Mouse (Mus musculus): Measurements from ENCODE around the gene Chst13.

Chst13 gene

DNA sequence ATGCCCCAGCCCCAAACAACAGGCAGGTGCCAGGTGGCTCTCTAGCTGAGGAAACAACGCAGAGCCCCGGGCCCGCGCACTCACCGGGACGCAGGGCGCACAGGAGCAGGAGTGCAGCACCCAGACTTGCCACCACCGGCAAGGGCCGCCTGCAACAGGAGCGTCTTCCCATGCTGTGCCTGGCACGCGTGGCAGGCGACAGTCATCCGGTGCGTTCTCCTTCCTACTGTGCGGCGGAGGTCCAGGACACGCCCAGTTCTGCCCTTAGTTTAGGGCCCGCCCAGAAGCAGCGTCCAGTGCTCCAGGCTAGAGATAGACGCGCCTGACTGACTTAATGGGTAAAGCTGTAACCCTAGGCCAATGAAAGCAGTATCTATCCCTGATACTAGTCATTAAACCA is at the start of gene Chst13:
Gene Chst13 (minus strand): TSS at position 195 of the 400 bp plus-strand sequence.
- DNase-seq, result peak; percentile 90

DNA sequence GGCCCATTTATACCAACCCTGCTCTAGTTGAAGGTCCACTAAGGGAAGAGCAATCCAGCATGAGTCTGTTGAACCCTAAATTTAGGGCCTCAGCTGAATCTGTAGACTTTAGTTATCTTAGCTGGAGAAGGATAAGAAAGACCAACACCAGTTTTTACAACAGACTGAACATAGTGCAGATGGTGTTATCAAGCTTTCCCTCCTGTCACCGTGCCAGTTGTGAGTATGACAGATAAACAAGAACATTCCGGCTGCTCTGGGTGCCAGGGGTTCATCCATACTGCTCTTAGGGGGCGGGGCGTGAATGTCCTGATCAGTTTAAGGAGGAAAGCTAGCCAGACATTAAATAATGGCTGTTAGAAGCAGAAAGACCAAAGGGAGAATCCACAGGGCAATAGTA is 49.7 kb upstream of the Chst13 start:
- no peak for DNase-seq

DNA sequence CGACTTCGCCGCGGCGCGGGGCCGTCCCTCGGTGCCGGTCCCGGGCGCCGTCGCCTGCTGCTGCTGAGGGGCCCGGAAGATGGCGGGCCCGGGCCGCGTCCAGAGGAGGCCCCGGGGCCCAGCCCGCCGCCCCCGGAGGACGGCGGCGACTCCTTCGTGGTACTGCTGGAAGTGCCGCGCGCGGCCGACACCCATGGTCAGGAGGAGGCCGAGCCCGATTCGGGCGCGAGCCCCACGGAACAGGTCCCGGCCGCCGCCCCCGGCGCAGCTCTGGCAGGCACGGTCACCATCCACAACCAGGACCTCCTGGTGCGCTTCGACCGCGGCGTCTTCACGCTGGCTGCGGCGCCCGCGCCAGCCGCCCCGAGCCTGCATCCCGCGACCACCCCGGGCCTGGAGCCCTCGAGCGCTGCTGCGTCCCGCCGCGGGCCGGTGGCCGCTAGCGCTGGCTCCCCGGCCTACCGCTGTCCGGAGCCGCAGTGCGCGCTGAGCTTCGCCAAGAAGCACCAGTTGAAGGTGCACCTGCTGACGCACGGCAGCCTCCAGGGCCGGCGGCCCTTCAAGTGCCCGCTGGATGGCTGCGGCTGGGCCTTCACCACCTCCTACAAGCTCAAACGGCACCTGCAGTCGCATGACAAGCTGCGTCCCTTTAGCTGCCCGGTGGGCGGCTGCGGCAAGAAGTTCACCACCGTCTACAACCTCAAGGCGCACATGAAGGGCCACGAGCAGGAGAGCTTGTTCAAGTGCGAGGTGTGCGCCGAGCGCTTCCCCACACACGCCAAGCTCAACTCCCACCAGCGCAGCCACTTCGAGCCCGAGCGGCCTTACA is 45.0 kb upstream of the Chst13 start:
- DNase-seq, result no peak

DNA sequence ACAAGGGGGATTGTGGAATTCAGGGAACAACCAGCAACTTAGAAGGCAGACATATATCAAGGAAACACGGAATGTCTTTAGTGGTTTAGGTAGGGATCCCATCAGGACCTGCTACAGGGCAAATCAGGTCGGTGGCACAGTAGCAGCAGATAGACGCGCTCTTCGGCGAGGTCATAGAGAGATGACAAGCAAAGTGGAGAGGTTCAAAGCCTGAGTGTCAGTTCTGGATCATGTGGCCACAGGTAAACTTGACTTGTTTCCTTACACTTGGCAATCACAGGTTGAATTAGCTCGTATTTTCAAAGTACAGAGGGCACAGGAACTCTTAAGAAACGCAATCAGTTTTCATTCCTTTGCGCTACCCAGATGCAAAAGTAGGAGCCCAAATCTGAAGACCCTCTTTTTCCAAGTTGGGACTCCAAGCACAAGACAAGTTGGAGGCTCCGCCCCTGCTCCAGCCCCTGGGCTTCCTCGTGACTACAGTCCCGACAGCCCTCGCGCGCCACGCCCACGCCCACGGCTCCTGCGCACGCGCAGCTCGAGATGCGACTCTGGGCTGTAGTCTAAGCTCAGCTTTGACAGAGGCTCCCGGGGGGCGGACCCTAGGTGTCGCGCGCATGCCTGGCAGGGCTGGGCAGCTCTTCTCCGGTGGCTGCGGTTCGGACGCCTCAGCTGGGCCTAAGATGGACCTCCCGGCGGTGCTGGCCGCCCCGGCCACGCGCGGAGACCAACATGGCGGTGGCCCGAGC is 44.2 kb upstream of the Chst13 start, which contains the start of gene Zxdc:
Gene Zxdc (plus strand): TSS at position 517 of the 749 bp plus-strand sequence.
- DNase-seq, result peak; percentile 100

DNA sequence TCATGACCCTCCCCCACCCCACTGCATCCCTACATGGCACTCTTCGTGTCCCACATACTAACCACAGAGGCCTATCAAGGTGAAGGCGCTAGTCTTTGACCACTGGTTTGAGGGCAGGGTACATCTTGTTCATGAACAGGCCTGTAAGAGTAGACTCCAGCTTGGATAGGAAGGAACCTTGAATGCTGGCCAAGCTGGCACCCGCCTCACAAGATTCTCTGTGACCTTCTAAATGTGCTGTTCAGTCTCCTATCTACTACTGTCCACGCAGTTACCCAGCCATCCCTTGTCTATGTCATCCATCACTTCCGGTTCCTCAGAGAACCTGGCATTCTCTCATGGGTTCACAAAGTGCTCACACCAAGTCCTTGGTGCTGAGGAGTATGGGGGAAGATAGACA is 38.3 kb upstream of the Chst13 start:
- DNase-seq, result no peak

DNA sequence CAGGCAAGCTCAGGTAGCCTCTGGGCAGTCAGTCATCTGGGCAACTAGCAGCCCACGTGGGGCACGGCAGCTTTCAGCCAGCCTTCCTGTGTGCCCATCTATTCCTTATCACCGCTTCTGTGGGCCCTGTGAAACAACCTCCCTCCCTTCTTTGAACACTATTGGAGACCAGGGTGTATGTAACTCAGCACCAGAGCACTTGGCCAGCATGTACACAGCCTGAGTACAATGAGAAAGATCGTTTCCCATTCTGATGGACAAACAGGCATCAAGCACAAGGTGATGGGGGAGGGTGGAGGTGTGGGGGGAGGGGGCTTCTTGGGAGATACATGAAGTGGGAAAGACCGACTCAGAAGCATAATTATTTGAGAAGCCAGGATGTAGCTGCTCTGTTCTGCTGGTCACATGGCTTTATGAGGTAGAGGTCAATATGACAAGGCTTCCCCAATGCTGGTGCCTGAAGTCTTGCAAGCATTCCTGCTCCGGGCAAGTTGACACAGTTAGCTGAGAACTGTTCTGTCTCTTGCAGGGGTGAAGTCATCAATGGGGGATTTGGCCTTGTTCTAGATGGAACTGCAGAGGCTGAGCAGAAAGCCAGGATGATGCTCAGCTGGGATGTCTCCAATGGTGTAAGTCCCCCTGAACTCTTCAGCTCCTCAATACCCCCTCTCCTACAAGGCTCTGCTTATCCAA is 36.1 kb upstream of the Chst13 start:
- DNase-seq, result peak; percentile 91

DNA sequence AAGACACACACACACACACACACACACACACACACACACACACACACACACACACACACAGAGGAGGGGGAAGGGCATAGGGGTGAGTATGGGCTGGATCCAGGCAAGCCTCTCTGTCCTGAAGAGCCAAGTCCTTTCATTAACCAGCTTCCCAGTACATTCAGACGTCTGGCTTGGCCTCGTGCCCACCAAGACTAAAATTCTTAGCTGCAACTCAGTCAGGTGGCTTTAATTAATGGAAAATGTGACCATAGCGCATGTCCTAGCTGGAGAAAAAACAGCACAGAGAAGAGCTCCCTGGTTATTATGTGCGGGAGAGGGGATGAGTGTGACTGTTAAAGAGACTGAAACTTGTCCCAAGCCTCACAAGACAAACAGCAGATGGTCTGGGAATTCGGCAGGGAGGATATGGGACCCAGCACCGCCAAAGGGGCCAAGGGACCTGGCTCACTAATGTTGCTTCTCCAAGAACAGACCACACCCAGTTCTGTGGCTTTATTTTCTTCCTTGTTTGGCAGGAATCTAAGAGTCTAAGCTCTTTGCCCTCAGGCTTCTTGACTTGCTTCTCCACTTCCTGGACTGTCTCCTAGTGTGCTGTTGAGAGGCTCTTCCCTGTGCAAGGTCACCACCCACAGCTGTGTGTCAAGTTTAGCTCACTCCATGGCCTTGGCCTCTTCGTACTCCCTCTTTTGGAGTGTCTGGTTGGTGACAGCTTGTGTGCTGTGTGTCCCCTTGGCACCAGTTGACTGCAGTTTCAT is 35.2 kb upstream of the Chst13 start:
- peak; percentile 98 for DNase-seq

DNA sequence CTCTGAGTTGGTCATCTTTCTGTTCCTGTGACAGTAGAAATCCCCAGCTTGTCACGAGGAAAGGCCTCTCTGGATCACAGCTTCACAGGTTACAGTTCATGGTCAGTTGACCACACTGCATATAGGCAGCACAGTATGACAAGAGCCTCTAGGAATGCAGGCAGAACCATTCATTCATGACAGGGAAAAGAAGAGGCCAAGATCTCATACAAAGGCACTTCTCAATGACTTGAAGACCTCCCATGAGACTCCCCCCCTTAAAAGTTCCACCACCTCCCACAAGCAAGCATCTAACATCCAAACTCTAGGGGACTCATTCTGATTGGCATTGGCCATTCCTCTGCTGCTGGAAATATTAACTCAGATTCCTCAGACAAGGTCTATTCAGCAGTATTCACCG is 34.5 kb upstream of the Chst13 start:
- no peak for DNase-seq

DNA sequence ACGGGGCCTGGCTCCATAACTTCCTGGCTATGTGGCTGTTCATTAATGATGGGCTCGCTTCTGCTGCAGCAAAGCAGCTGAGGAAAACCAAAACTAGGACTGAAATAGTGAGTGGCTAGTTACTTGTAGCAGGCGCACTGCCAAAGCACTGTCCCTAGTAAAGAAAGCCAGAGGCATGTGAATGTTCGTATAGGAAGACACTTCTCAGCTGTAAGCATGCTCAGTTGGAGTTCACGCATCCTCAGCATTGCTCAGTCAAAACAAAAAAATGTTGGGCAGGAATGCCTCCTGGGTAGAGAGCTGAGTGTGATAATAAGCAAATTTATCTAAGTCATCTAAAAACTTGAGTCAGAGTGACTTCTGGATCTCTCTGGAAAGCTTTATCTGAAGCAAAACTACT is 33.2 kb upstream of the Chst13 start:
- DNase-seq, result no peak

DNA sequence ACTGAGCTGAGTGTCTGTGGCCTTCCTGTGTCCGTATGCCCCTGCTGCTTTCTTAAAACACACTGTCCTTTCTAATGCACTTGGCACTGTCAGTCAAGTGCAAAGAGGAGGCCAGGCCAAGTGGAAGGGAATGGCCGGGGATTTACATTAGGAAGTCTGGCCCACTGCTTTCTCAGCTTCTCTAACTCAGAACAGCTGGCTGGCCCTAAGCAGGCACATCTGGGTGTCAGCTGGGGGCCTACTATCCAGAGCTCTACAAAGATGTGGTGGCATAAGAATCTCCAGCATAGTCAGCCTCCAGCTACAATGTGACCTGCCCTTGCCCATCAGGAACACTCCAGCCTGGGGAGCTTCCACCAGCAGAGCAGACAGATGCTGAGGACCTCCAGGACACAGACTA is 25.0 kb upstream of the Chst13 start:
- no peak for DNase-seq

DNA sequence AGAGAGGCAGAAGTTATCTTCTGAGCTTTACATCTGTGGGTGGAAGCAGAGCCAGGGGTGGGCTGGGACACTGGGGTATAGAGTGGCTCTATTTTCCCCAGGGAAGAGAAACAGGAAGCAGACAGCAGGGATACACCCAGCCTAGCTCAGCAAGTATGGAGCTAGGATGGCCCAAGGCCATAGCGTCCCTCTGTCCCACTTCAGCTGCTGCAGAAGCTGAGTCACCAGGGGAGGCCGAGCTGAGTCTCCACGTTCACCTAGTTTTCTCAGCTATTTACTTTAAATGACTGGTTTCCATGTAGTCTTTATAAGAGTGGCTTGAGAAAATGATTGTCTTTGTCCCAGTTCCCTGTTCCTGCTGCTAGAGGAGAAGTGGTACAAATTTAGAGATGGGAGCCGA is 23.5 kb upstream of the Chst13 start:
- no peak for DNase-seq

DNA sequence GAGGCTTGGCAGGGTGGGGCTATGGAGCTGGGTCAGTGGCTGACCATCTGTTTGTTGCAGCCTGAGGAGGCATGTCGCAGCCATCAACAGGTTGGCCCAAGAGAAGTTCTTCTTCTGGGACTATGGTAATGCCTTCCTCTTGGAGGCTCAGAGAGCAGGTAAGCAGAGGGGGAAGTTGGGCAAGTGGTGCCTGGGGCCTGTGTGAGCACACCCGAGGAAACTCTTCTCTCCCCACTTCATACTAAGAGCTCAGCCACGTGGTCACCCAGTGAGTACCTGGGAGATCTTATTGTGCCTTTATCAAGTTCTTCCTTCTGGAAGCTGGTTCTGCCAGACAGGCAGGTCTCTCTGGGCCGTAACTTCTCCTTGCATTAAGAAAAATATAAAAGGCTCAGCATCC is 22.2 kb upstream of the Chst13 start:
- no peak for DNase-seq

DNA sequence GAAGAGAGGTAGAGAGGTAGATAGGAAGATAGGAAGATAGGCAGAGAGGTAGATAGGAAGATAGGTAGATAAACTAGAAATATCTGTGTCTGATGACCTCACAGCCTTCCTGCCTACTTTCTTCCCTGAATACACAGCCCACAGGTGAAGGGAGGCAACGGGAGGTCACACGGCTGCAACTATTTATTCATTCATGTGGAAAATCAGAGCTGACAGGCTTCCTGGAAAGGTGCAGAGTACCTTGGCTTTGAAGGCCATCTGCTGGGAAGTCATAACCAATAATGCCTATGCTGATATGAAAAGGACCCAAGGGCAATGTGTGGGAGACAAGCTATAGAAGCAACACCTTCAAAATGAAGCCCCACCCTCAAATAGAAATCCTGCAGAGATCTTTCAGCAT is 17.4 kb upstream of the Chst13 start:
- DNase-seq, result no peak

DNA sequence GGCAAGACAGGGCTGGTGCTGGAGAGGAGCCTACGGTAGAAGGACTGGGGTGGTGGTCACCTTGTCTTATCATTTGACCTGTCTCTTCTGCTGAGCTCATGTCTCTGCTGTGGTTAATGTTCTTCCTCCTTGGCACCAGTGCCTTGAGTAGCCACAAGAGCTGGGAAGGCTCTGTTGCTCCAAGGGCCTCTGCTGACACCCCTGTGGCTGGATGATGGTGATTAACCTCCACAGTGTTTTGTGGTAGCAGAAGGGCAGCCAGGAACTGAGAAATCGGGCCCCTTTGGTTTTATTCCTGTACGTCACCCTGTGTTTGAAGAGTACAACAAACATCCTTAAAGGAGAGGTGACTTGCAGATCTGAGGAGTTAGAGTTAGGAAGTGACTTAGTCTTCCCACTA is 9.3 kb upstream of the Chst13 start:
- DNase-seq, result no peak

DNA sequence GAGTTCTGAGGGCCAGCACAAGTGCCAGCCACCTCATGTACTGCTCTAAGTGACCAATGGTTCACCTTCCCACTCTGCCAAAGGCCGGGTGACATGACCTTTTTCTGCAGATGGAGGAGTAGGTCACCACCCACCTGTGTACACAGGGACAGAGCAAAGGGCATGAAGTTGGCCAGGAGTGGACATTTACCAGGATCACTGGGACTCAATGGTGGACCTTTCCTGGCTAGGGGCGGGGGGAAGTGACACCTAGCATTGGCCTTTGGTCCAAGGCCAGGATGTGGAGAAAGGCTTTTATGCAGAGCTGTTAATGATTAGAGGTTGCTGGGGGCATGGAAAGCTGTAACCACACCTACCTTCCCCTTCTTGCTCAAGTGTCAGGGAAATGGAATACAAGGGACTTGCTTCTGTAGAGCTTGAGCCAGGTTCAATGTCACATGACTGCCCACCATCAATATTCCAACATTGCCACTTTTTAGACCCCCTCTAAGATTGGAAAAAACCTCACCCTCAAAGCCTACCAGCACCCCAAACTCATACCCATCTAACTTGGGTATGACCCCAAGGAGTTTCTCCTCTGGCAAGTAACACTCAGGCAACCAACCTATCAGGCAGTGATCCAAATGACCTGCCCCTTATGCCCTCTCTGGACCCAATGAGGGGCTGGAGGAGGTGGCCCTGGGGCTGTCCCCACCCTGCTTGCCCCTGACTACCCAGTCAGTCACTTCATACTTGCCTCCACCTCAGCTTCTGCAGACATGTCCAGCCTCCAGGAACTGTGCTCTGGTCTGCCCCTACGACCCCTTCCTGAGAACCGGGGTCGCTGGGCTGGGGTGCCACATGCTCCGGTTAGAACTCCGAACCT is 7.8 kb upstream of the Chst13 start, which contains the start of gene Uroc1:
Gene Uroc1 (plus strand): TSS at position 724 of the 865 bp plus-strand sequence.
- DNase-seq, result no peak

DNA sequence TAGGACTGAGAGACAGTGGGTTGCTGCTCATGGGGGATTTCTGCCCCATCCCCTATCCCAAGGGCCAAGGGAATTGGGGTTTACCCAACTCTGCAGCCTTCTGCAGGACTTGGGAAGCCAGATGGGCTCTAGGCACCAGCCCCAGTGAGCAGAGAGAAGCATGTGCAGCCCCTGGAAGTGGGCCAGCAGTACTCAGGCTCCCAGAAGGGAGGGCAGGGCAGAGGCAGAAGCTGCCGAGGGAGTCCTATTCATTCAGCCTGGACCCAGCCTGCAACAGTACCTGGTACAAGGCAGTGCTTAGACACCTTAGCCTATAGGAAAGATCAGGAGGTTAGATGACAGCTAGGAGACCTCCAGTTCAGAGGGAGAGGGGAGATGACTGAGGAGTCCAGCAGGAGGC is 5.0 kb upstream of the Chst13 start:
- peak; percentile 96 for DNase-seq

DNA sequence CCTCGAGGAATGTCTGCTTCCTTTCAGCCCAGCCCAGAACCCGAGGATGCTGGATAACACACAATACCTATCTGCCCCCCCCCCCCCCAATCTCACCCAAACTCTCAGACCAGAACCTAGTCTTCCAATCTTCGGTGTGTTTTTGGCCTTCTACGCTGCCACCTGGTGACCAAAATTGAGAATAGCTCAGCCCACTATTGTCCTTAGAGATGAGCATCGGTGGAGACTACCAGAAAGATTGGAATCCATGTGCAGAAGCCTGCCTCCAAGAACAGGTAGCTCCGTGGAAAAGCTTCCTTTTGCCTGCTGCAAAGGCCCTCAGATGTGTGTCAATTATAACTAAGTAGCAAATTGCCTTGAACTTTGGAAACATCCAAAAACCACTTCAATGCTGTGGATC is 2.7 kb upstream of the Chst13 start:
- DNase-seq, result peak; percentile 77

DNA sequence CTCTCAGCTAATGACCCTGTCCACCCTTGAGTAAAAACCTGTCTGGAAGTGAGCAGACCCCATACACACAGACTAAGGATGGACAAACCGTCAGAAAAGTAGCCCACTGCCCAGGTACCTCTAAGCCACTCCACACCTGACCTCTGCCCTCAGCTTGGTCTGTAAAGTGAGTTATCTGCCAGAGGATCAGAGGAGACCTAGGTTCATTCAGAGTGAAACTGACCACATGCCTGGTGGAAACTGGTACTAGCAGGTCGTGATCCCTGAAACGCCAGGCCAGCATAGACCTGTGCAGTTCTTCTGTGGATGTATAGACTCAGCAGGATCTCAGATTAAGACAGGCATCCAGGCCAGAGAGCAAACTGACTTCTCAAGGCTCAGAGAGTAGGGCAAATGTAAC is 522 bp downstream of the Chst13 start:
- DNase-seq, result no peak

DNA sequence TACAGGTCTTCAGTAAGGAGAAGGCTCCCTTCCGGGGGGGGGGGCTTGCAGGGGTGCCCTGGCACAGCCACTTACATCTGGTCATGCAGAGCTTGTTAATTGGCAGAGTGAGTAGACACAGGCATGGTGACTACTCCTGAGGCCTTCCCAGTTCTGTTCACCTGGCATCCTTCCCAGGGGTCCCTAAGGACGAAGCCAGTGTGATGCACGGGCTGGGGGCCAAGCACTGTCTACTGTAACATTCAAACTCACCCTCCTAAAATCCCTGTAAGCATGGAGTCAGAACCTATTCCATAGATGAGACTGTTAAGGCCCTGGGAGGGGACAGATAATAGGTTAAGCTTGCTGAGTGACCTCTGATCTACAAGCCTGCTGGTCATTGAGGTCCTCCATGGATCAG is 959 bp downstream of the Chst13 start:
- DNase-seq, result peak; percentile 84

DNA sequence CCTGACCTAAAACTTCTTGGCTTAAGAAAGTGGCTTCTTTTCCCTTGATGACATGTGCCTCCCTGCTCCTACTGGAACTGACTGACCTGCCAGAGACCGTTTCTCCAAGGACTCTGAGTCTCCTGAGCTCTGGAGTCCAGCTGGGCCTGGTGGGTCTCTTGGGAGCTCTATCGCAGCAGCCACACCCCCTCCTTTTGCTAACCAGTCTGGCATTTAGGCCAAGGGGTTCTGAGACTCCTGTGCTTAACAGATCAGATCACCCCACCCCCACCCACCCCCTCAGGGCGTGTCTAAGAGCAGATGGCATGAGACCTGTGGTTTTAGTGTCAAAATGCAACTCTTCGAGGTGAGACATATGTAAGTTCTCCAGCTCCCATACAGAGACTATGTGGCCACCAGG is 3.2 kb downstream of the Chst13 start:
- peak; percentile 88 for DNase-seq

DNA sequence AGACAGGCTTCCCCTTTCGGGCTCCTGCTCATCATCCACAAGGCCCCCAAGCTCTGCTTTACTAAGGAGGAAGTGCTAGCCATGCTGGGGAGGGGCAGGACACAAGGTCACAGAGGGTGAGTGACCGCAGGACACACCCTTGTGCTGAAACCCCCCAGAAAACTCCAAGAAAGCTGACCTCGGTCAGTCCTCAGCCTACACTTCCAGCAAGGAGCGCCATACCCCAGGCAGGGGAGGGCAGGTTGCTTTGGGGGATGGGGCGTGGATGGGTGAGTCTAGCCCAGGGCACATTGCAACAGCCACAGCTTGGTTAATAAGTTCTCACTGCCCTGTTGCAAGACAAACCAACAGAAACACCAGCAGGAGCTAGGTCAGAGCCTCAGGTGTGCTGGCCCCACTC is 4.6 kb downstream of the Chst13 start:
- peak; percentile 85 for DNase-seq
